Mouse (Mus musculus) limb, embryonic 15.5 days (tissue): ENCODE results near the gene Rnasek. TPM values are rescaled to one million over a fixed set of nuclear protein-coding genes. Genes with fewer than 3 reads are reported as not detected.

ENCODE experiments used
- ATAC-seq: fragments of 200-750 bp; cut with Nextera tagmentation; 2 replicates; pipeline ENCODE4 v1.8.0; 2017; ENCODE audit warnings: low read depth, moderate TSS enrichment; ENCODE audit not compliant: insufficient number of reproducible peaks, low FRiP score, low TSS enrichment
- H3K27ac ChIP-seq: fragments of 300-500 bp; sonication (generic); 2 replicates; pipeline ENCODE4 v1.5.1; 2015; ENCODE audit warnings: moderate library complexity, mild to moderate bottlenecking, inconsistent platforms
- H3K27me3 ChIP-seq: fragments of 300-500 bp; sonication (generic); 2 replicates; pipeline ENCODE4 v1.6.1; 2015; ENCODE audit warnings: inconsistent platforms
- H3K36me3 ChIP-seq: fragments of 300-500 bp; sonication (generic); 2 replicates; pipeline ENCODE4 v1.6.1; 2015; ENCODE audit warnings: inconsistent platforms
- H3K4me1 ChIP-seq: fragments of 300-500 bp; sonication (generic); 2 replicates; pipeline ENCODE4 v1.6.1; 2015; ENCODE audit warnings: inconsistent platforms
- H3K4me2 ChIP-seq: fragments of 300-500 bp; sonication (generic); 2 replicates; pipeline ENCODE4 v1.6.1; 2015; ENCODE audit warnings: mild to moderate bottlenecking, inconsistent platforms
- H3K4me3 ChIP-seq: fragments of 300-500 bp; sonication (generic); 2 replicates; pipeline ENCODE4 v1.5.1; 2015; ENCODE audit warnings: mild to moderate bottlenecking, inconsistent platforms
- H3K9ac ChIP-seq: fragments of 300-500 bp; sonication (generic); 2 replicates; pipeline ENCODE4 v1.6.1; 2015; ENCODE audit warnings: inconsistent platforms
- H3K9me3 ChIP-seq: fragments of 300-500 bp; sonication (generic); 2 replicates; pipeline ENCODE4 v1.6.1; 2016; ENCODE audit warnings: inconsistent platforms
- WGBS: fragments of 180-500 bp; shearing (Covaris S2); methylation state at CpG from one replicate; pipeline ENCODE4 v1.1.7; 2015; 5-methylcytosine and 5-hydroxymethylcytosine counted together
- polyA plus RNA-seq: library from polyadenylated mRNA; unstranded; fragments of >200 nt; fragmentation: Nextera tagmentation; extraction: Ambion mirVana; gene quantifications from 2 replicates; pipeline ENCODE4 v1.2.1, GENCODE M21; 2015

Rnasek gene
- polyA plus RNA-seq, 1 experiment from 2014 or later = 226 TPM

DNA sequence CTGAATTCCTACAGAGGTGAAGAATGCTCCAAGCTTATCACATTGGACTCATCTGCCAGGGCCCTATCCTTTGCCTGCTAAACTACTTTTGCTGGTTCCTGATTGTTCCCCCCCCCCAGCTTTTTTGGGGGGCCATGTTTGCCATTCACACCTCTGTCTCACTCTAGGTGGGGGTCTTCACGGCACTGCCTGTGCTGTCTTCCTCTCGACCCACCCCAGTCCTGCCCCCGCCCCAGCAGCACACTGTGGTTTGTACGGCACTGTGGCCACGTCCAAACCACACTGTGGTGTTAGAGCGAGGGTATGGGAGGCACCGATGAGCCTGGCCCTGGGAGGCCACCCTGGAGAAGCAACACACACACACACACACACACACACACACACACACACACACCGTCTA, 5.1 kb downstream of the Rnasek start:
- H3K4me1 ChIP-seq = peaks cover 60% of the 10 kb centered on the region
- no peak overlapping the region for H3K4me2 ChIP-seq

DNA sequence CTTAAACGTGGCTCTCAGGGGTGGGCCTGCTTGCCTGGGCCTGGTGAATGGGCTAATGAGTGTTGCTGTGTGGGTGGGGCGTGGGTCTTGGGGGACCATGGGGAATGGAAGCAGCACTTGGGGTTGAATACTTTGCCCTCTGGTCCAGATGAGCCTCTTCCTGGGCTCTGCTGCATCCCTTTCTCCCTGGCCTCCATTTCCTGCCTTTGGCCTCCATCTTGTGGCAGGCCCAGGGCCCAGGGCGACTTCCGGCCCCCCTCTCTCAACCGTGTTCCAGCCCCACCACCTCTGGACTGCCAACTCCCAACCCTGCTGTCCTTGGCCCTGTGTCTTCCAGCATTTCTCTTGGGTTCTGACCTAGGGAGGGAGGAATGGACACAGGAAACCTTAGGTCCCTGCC, 5.6 kb downstream of the Rnasek start:
- Histone ChIP-seq H3K9ac (no peak overlapping the region), H3K9me3 (no peaks in the 10 kb centered on the region), H3K4me3 (no peak overlapping the region), H3K4me1 (peaks cover 64% of the 10 kb centered on the region), H3K27me3 (peaks cover 14% of the 10 kb centered on the region), H3K27ac (0 out of 2 replicates have a peak overlapping the region, but pooled peaks have one; percentile 29), H3K4me2 (no peak overlapping the region), H3K36me3 (peaks cover 14% of the 10 kb centered on the region)
- no peak for ATAC-seq
- 61% methylated on average over 5 of the region's 5 CpGs for WGBS

More for the DNA sequence above, 5.1 kb downstream of the Rnasek start:
- peaks cover 14% of the 10 kb centered on the region for H3K36me3 ChIP-seq
- H3K9ac ChIP-seq = no peak overlapping the region
- no peak for ATAC-seq
- peaks cover 10% of the 10 kb centered on the region for H3K27me3 ChIP-seq
- no peaks in the 10 kb centered on the region for H3K9me3 ChIP-seq
- no peak overlapping the region for H3K27ac ChIP-seq
- H3K4me3 ChIP-seq = no peak overlapping the region
- 82% methylated on average over 8 of the region's 8 CpGs for WGBS

DNA sequence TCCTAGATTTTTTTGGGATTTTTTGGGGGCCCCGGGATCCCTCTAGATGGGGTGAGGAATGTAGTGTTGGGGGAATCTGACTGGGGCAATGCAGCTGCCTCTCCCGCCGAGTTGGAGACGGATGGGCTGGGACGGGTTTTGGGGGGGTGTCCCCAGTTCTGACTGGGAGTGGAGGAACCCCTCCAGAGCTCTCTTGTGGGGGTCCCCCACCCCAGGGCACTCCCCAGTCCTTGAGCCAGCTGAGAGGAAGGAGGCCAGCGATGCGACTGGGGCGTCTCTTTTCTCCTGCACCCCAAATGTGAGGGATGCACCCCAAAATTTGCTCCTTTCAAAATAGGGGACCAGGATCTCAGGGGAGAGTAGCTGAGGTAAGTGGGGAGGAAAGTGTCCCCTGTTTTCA, 6.6 kb downstream of the Rnasek start:
- Histone ChIP-seq H3K27ac (peak overlapping the region; percentile 59; the same call in 1 of the 2 replicates), H3K9ac (no peak overlapping the region; the same call in 1 of the 2 replicates), H3K36me3 (peaks cover 14% of the 10 kb centered on the region), H3K4me3 (peak overlapping the region; percentile 44), H3K4me1 (peaks cover 64% of the 10 kb centered on the region), H3K9me3 (no peaks in the 10 kb centered on the region), H3K27me3 (peaks cover 24% of the 10 kb centered on the region), H3K4me2 (peak overlapping the region; percentile 51)
- no peak for ATAC-seq
- 35% methylated on average over 8 of the region's 8 CpGs for WGBS

GRCm38 (mm10) chr11:70232546-70232945, 7.1 kb downstream of the Rnasek start:
- WGBS = 4% methylated on average over 10 of the region's 10 CpGs
- H3K9me3 ChIP-seq = no peaks in the 10 kb centered on the region
- H3K36me3 ChIP-seq = peaks cover 14% of the 10 kb centered on the region
- H3K27ac ChIP-seq = peak overlapping the region; percentile 59
- peaks cover 29% of the 10 kb centered on the region for H3K27me3 ChIP-seq
- no peak for ATAC-seq
- peak overlapping the region; percentile 51 for H3K4me2 ChIP-seq
- peaks cover 64% of the 10 kb centered on the region for H3K4me1 ChIP-seq
- H3K4me3 ChIP-seq = peak overlapping the region; percentile 44
- peak overlapping the region; percentile 17; the same call in 1 of the 2 replicates for H3K9ac ChIP-seq

DNA sequence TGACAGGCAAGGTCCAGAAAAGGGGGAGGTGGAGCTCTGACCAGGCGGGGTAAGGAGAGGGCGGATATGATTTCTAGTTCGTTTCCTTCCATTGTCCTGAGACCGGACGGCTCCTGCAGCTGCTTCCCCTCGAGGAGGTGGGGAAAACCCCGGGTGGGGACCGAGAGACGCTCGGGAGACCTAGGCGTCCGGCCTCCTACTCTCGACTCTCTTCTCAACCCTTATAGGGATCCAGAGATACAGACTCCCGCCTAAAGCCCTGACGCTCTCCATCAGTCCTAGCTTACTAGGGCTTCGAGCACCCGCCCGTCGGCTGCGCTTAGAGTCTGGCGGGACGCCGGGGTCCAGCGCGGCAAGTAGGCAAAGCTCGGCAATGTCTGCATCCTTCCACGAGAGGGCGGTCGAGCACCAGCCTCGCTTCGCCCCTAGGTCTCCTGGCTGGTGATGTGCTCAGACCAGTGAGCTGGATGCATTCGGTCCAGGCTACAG, 9.4 kb downstream of the Rnasek start:
- Histone ChIP-seq H3K4me2 (peak overlapping the region; percentile 53), H3K27ac (peak overlapping the region; percentile 67), H3K9me3 (no peaks in the 10 kb centered on the region), H3K36me3 (peaks cover 7% of the 10 kb centered on the region), H3K4me1 (peaks cover 63% of the 10 kb centered on the region), H3K9ac (no peak overlapping the region), H3K27me3 (peaks cover 52% of the 10 kb centered on the region), H3K4me3 (peak overlapping the region; percentile 30)
- under 1% methylated on average over 32 of the region's 32 CpGs for WGBS
- ATAC-seq = no peak; the same call in 1 of the 2 replicates

DNA sequence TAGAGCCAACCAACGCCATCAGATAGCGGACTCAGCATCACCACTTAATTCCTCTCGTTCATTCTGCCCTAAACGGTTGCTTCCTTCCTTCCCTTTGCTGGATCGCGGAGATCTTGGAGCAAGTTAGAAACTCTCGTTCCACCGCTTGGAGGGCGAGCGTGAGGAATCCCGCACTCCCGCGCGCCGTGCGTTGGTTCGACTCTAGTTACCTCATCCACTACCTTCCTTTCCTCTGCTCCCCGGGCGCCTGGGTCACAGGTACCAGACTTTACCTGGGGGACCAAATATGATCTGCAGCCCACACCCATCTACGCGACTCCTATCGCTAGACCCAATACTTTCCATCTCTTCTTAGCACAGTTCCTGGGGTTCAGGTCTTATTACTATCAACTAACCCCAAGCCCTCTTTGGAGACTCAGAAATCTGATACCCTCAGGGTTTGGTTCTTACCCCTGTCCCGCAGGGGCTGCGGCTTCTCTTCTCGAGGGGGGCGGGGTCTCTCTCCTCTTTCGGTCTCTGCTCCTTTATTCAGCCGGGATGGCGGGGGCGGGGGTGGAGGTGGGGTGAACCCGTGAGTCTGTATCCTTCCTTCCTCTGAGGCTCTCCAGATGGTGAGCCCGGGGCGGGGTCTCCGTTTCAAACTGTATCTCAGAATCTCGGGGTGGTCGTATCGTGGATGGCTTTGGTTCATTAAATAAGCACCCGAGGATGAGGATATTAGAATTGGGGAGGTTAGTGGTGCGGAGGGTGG, 10.2 kb downstream of the Rnasek start, which contains the start of gene Bcl6b:
TSS of gene Bcl6b (minus strand) at position 539 of the 751 bp plus-strand sequence.
- peak within 1 kb of the TSS; percentile 67 for H3K27ac ChIP-seq
- ATAC-seq = no peak
- no peak within 1 kb of the TSS for H3K9ac ChIP-seq
- peaks cover 59% of the 10 kb centered on the region for H3K4me1 ChIP-seq
- no peaks in the 10 kb centered on the region for H3K36me3 ChIP-seq
- H3K4me3 ChIP-seq = peak within 1 kb of the TSS; percentile 30
- H3K27me3 ChIP-seq = peaks cover 60% of the 10 kb centered on the region
- WGBS = 2% methylated on average over 39 of the region's 39 CpGs
- H3K4me2 ChIP-seq = peak within 1 kb of the TSS; percentile 53
- no peaks in the 10 kb centered on the region for H3K9me3 ChIP-seq

GRCm38 (mm10) chr11:70228828-70229227, 10.8 kb downstream of the Rnasek start:
- no peak overlapping the region for H3K9ac ChIP-seq
- 2% methylated on average over 19 of the region's 19 CpGs for WGBS
- H3K4me2 ChIP-seq = peak overlapping the region; percentile 53
- ATAC-seq = no peak
- H3K9me3 ChIP-seq = no peaks in the 10 kb centered on the region
- peak overlapping the region; percentile 30 for H3K4me3 ChIP-seq
- peaks cover 54% of the 10 kb centered on the region for H3K4me1 ChIP-seq
- H3K27me3 ChIP-seq = peaks cover 65% of the 10 kb centered on the region
- H3K36me3 ChIP-seq = no peaks in the 10 kb centered on the region
- H3K27ac ChIP-seq = no peak overlapping the region; the same call in 1 of the 2 replicates

- 86% methylated on average over 4 of the region's 4 CpGs for WGBS
- Histone ChIP-seq H3K27me3 (peaks cover 70% of the 10 kb centered on the region), H3K9ac (no peak overlapping the region), H3K4me1 (peaks cover 45% of the 10 kb centered on the region), H3K4me3 (peak overlapping the region; percentile 30), H3K27ac (no peak overlapping the region), H3K4me2 (no peak overlapping the region), H3K36me3 (no peaks in the 10 kb centered on the region), H3K9me3 (no peaks in the 10 kb centered on the region)
- ATAC-seq = no peak
Observed at GRCm38 (mm10) chr11:70227661-70228245, 11.9 kb downstream of the Rnasek start.

DNA sequence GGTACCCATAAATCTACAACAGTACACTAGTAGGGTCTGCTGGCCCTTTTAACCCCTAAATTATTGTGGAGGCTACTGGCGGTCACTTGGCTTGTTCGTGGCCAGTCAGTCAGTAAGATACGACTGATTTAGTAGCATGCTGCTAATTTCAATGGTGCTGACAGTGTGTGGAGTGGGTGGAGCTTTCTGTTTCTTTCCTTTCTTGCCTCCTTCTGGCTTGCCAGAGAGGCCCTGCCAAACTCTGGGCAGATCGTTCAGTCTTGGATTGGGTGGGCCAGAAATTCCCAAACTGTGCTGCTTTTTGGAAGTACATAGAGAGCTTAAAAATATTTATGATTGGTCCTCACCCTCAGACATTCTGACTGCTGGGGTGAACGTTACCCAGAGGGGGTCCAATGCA, 12.5 kb downstream of the Rnasek start:
- H3K27me3 ChIP-seq = peaks cover 70% of the 10 kb centered on the region
- 26% methylated on average over 5 of the region's 5 CpGs for WGBS
- peak overlapping the region; percentile 36; the same call in 1 of the 2 replicates for H3K4me2 ChIP-seq
- H3K9ac ChIP-seq = no peak overlapping the region
- no peak for ATAC-seq
- no peak overlapping the region for H3K27ac ChIP-seq
- H3K4me1 ChIP-seq = peaks cover 40% of the 10 kb centered on the region
- no peaks in the 10 kb centered on the region for H3K36me3 ChIP-seq
- no peaks in the 10 kb centered on the region for H3K9me3 ChIP-seq
- H3K4me3 ChIP-seq = peak overlapping the region; percentile 23

GRCm38 (mm10) chr11:70226602-70226890, 13.1 kb downstream of the Rnasek start:
- H3K4me1 ChIP-seq = peaks cover 39% of the 10 kb centered on the region
- no peaks in the 10 kb centered on the region for H3K36me3 ChIP-seq
- no peak overlapping the region for H3K9ac ChIP-seq
- no peak overlapping the region for H3K27ac ChIP-seq
- peaks cover 70% of the 10 kb centered on the region for H3K27me3 ChIP-seq
- peak overlapping the region; percentile 36 for H3K4me2 ChIP-seq
- no peak for ATAC-seq
- no peaks in the 10 kb centered on the region for H3K9me3 ChIP-seq
- H3K4me3 ChIP-seq = peak overlapping the region; percentile 23
- WGBS = 7% methylated on average over 18 of the region's 18 CpGs

- peak overlapping the region; percentile 36 for H3K4me2 ChIP-seq
- no peaks in the 10 kb centered on the region for H3K36me3 ChIP-seq
- WGBS = 23% methylated on average over 27 of the region's 27 CpGs
- peaks cover 70% of the 10 kb centered on the region for H3K27me3 ChIP-seq
- no peak overlapping the region for H3K27ac ChIP-seq
- H3K9me3 ChIP-seq = no peaks in the 10 kb centered on the region
- ATAC-seq = no peak
- no peak overlapping the region for H3K9ac ChIP-seq
- H3K4me1 ChIP-seq = peaks cover 44% of the 10 kb centered on the region
- peak overlapping the region; percentile 23 for H3K4me3 ChIP-seq
Observed at GRCm38 (mm10) chr11:70225798-70226601, 13.6 kb downstream of the Rnasek start.
